Mouse (Mus musculus): Measurements from ENCODE around the gene Cdc42ep2. TPM values are rescaled to one million over a fixed set of nuclear protein-coding genes. Genes with fewer than 3 reads are reported as not detected.
"Not testable (repeated sequence)": the region's sequence is repeated elsewhere in the genome, so short reads cannot be mapped to it uniquely, and the experiment has no call there.

Cdc42ep2 gene
- polyA plus RNA-seq, 1 experiment from 2014 or later, result 20.4 TPM

DNA sequence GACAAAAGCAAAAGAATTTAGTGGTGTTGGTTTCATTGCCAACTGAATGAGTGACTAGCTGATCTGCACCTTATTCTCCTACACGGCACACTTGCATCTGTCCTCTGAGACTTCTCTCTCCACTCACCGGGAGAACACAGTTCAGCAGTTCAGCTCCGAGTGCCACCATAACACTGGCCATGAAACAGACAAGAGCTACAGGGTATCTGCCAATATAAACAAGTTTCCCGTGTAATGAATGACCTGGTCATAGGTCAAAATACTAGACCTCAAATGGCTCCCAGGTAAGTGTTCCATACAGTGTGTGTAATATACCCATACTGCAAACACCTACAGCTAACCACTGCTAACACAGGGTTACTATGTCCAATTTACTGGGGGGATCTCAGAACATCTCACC, 35.4 kb downstream of the Cdc42ep2 start:
- Histone ChIP-seq H3K9ac (ENCODE audit: low read depth, low read length) (no peak overlapping the region), H3K4me1 (ENCODE audit: control insufficient read depth, insufficient read depth, low read length) (peaks cover 20% of the 10 kb centered on the region), H3K4me2 (ENCODE audit: low read length) (no peak overlapping the region), H3K27me3 (ENCODE audit: control insufficient read depth, insufficient read depth, low read depth, low read length) (no peaks in the 10 kb centered on the region), H3K9me3 (replicated peaks; ENCODE audit: control insufficient read depth, low read length, poor library complexity, severe bottlenecking) (no peaks in the 10 kb centered on the region), H3K36me3 (ENCODE audit: control insufficient read depth, insufficient read depth, low read length) (peaks cover 7% of the 10 kb centered on the region; the same call in 1 of the 2 replicates), H3K27ac (ENCODE audit: low read length) (no peak overlapping the region), H3K4me3 (ENCODE audit: low read depth, low read length) (no peak overlapping the region)
- no peak for ATAC-seq
- 73% methylated on average over 4 of the region's 4 CpGs for WGBS

DNA sequence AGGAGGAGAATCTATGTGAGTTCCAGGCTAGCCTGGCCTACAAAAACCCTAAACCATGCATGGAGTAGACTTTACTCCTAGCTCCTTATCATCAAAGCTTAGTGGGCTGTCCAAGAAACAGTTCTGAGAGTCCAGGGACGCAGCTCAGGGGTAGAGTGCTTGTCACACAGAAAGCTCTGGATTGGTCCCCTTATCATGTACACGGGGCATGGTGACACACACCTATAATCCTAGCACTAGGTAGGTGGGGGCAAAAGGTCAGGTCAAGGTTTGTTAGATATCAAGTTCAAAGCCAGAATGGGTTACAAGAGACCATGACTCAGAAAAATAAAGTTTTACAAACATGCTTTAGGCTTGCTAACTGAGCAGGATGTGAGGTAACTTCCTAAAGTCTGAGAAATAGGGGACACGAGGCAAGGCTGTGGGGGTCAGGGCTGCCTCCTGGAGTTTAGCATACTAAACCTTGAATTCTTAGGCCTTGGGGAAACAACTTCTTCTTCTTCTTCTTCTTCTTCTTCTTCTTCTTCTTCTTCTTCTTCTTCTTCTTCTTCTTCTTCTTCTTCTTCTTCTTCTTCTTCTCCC, 37.3 kb downstream of the Cdc42ep2 start:
- no peaks in the 10 kb centered on the region for H3K9me3 ChIP-seq (replicated peaks; ENCODE audit: control insufficient read depth, low read length, poor library complexity, severe bottlenecking)
- H3K27me3 ChIP-seq (ENCODE audit: control insufficient read depth, insufficient read depth, low read depth, low read length), result no peaks in the 10 kb centered on the region
- WGBS, result 87% methylated on average over 3 of the region's 3 CpGs
- H3K4me1 ChIP-seq (ENCODE audit: control insufficient read depth, insufficient read depth, low read length), result peaks cover 10% of the 10 kb centered on the region
- peaks cover 7% of the 10 kb centered on the region; the same call in 1 of the 2 replicates for H3K36me3 ChIP-seq (ENCODE audit: control insufficient read depth, insufficient read depth, low read length)
- H3K4me3 ChIP-seq (ENCODE audit: low read depth, low read length), result no peak overlapping the region
- ATAC-seq, result no peak
- no peak overlapping the region for H3K9ac ChIP-seq (ENCODE audit: low read depth, low read length)
- no peak overlapping the region for H3K4me2 ChIP-seq (ENCODE audit: low read length)
- no peak overlapping the region for H3K27ac ChIP-seq (ENCODE audit: low read length)

DNA sequence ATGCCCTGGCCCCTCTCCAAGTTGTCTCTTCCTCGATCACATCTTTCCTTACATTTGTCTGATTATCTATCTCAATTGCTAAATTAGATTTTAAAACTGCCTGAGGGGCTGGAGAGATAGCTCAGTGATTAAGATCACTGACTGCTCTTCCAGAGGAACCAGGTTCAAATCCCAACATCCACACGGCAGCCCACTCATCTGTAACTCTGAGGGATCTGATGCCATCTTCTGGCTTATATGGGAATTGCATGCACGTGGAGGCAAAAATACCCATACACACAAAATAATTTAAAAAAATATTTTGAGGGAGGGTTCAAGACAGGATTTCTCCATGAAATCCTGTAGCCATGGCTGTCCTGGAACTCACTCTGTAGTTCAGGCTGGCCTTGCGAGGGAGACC, 38.8 kb downstream of the Cdc42ep2 start:
- H3K27ac ChIP-seq (ENCODE audit: low read length), result no peak overlapping the region
- peaks cover 2% of the 10 kb centered on the region; the same call in 1 of the 2 replicates for H3K4me1 ChIP-seq (ENCODE audit: control insufficient read depth, insufficient read depth, low read length)
- H3K9me3 ChIP-seq (replicated peaks; ENCODE audit: control insufficient read depth, low read length, poor library complexity, severe bottlenecking), result no peaks in the 10 kb centered on the region
- no peak for ATAC-seq
- no peaks in the 10 kb centered on the region for H3K27me3 ChIP-seq (ENCODE audit: control insufficient read depth, insufficient read depth, low read depth, low read length)
- H3K36me3 ChIP-seq (ENCODE audit: control insufficient read depth, insufficient read depth, low read length), result no peaks in the 10 kb centered on the region
- no peak overlapping the region for H3K4me3 ChIP-seq (ENCODE audit: low read depth, low read length)
- no peak overlapping the region for H3K4me2 ChIP-seq (ENCODE audit: low read length)
- no peak overlapping the region for H3K9ac ChIP-seq (ENCODE audit: low read depth, low read length)
- 57% methylated on average over 4 of the region's 4 CpGs for WGBS

DNA sequence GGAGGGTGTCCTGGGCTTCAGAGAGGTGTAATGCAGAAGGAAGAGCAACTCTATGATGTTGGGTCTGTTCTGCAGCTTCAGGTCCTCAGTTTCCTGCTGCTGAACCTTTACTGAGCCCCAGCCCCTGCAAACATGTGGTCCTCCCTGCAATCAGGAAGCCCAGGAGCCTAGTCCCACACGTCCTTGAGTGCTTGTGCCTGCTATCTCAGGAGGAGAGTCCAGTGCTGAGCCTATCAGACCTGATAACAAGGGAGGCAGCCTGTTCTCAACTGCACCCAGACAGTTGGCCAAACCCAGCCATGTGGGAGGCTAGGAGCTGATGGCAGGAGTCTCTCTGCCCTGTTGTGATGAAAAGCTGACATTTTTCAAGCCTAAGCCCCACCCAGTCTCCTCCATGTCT, 40.7 kb downstream of the Cdc42ep2 start:
- ATAC-seq, result no peak
- no peaks in the 10 kb centered on the region for H3K4me1 ChIP-seq (ENCODE audit: control insufficient read depth, insufficient read depth, low read length)
- H3K27me3 ChIP-seq (ENCODE audit: control insufficient read depth, insufficient read depth, low read depth, low read length), result no peaks in the 10 kb centered on the region
- H3K4me2 ChIP-seq (ENCODE audit: low read length), result no peak overlapping the region
- H3K36me3 ChIP-seq (ENCODE audit: control insufficient read depth, insufficient read depth, low read length), result no peaks in the 10 kb centered on the region
- no peaks in the 10 kb centered on the region for H3K9me3 ChIP-seq (replicated peaks; ENCODE audit: control insufficient read depth, low read length, poor library complexity, severe bottlenecking)
- WGBS, result 79% methylated on average over 1 of the region's 1 CpGs
- no peak overlapping the region for H3K4me3 ChIP-seq (ENCODE audit: low read depth, low read length)
- no peak overlapping the region for H3K9ac ChIP-seq (ENCODE audit: low read depth, low read length)
- H3K27ac ChIP-seq (ENCODE audit: low read length), result no peak overlapping the region

DNA sequence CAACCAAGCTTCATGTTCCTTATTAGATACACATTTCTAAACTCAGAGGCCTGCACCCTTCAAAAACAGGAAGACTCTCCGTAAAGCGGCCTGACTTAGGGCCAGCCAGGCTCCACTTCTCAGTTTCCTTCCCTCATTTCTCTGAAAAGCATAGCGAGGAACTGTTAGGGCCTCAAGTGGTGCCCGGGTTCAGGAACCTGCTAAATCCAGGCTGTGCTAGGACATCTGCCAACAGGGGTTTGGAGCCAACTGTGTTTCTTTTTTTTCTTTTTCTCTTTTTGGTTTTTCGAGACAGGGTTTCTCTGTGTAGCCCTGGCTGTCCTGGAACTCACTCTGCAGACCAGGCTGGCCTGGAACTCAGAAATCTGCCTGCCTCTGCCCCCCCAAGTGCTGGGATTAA, 42.5 kb downstream of the Cdc42ep2 start:
- H3K27me3 ChIP-seq (ENCODE audit: control insufficient read depth, insufficient read depth, low read depth, low read length); H3K9me3 ChIP-seq (replicated peaks; ENCODE audit: control insufficient read depth, low read length, poor library complexity, severe bottlenecking); H3K9ac ChIP-seq (ENCODE audit: low read depth, low read length); ATAC-seq; H3K4me2 ChIP-seq (ENCODE audit: low read length); H3K4me1 ChIP-seq (ENCODE audit: control insufficient read depth, insufficient read depth, low read length); H3K4me3 ChIP-seq (ENCODE audit: low read depth, low read length); H3K36me3 ChIP-seq (ENCODE audit: control insufficient read depth, insufficient read depth, low read length); H3K27ac ChIP-seq (ENCODE audit: low read length): not testable (repeated sequence)
- 83% methylated on average over 5 of the region's 5 CpGs for WGBS

DNA sequence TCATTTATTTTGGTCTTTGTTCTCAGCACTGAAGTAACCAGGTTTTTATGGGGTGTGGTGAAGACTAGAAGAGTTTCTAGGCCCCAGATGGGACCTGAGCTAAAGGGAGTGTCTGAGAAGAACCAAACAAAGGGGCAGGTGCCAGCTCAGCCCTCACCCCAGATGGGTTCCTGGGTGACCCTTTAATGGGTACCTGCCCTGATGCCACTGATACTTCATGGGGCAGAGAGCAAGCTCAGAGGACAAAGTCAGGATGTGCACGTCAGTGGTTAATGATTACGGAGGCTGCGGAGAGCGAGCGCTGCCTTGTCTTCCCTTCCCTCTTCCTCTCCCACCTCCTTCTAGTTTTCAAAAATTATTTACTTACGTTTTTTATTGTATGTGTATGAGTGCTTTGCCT, 43.5 kb downstream of the Cdc42ep2 start:
- Histone ChIP-seq H3K4me2 (ENCODE audit: low read length) (no peak overlapping the region), H3K9me3 (replicated peaks; ENCODE audit: control insufficient read depth, low read length, poor library complexity, severe bottlenecking) (no peaks in the 10 kb centered on the region), H3K27ac (ENCODE audit: low read length) (no peak overlapping the region), H3K27me3 (ENCODE audit: control insufficient read depth, insufficient read depth, low read depth, low read length) (no peaks in the 10 kb centered on the region), H3K36me3 (ENCODE audit: control insufficient read depth, insufficient read depth, low read length) (no peaks in the 10 kb centered on the region), H3K4me3 (ENCODE audit: low read depth, low read length) (no peak overlapping the region), H3K4me1 (ENCODE audit: control insufficient read depth, insufficient read depth, low read length) (no peaks in the 10 kb centered on the region), H3K9ac (ENCODE audit: low read depth, low read length) (no peak overlapping the region)
- WGBS, result 96% methylated on average over 6 of the region's 6 CpGs
- ATAC-seq, result no peak

DNA sequence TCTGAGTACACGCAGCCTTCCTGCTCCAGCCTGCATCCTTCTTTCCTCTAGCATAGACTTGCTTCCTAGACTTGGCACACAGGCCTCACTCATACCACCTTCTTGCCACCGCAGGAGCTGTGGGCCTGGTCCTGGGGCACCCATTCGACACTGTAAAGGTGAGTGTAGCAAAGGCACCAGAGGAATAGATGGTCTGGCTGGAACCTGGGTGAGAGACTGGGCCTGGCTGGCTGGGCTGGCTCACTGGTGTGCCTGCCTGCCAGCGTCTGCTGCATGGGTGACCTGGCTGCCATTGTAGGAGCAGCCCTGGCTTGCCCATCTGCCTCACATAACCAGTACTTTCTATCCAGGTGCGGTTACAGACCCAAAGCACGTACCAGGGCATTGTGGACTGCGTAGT, 44.9 kb downstream of the Cdc42ep2 start:
- no peak overlapping the region for H3K4me2 ChIP-seq (ENCODE audit: low read length)
- no peak overlapping the region for H3K9ac ChIP-seq (ENCODE audit: low read depth, low read length)
- WGBS, result 95% methylated on average over 7 of the region's 7 CpGs

DNA sequence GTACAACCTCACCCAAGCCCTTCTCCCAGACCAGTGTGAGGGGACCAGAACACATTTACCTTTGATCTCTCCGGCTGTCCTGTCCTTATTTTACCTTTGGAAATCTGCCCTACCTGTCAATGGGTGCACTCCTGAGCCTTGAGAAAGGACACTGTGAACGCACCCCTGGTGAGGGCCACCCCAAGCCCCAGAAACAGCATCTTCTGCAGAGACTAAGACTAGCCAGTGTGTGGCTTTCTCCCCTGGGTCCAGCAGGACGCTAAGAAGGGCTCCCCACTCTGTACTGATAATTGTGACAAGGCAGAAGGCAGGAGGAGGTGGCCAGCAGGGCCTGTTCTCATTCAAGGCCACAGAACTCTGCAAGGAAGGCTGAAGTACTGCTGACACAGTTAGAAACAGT, 45.7 kb downstream of the Cdc42ep2 start:
- no peak overlapping the region for H3K9ac ChIP-seq (ENCODE audit: low read depth, low read length)
- 72% methylated on average over 3 of the region's 3 CpGs for WGBS
- H3K27me3 ChIP-seq (ENCODE audit: control insufficient read depth, insufficient read depth, low read depth, low read length), result no peaks in the 10 kb centered on the region
- no peak for ATAC-seq
- H3K27ac ChIP-seq (ENCODE audit: low read length), result no peak overlapping the region
- H3K4me2 ChIP-seq (ENCODE audit: low read length), result no peak overlapping the region
- H3K4me1 ChIP-seq (ENCODE audit: control insufficient read depth, insufficient read depth, low read length), result peaks cover 9% of the 10 kb centered on the region
- no peaks in the 10 kb centered on the region for H3K36me3 ChIP-seq (ENCODE audit: control insufficient read depth, insufficient read depth, low read length)
- H3K9me3 ChIP-seq (replicated peaks; ENCODE audit: control insufficient read depth, low read length, poor library complexity, severe bottlenecking), result no peaks in the 10 kb centered on the region
- H3K4me3 ChIP-seq (ENCODE audit: low read depth, low read length), result no peak overlapping the region

More for the DNA sequence above, 44.9 kb downstream of the Cdc42ep2 start:
- no peak for ATAC-seq
- Histone ChIP-seq H3K4me1 (ENCODE audit: control insufficient read depth, insufficient read depth, low read length) (peaks cover 3% of the 10 kb centered on the region; the same call in 1 of the 2 replicates), H3K27ac (ENCODE audit: low read length) (no peak overlapping the region), H3K36me3 (ENCODE audit: control insufficient read depth, insufficient read depth, low read length) (no peaks in the 10 kb centered on the region), H3K27me3 (ENCODE audit: control insufficient read depth, insufficient read depth, low read depth, low read length) (no peaks in the 10 kb centered on the region), H3K9me3 (replicated peaks; ENCODE audit: control insufficient read depth, low read length, poor library complexity, severe bottlenecking) (no peaks in the 10 kb centered on the region), H3K4me3 (ENCODE audit: low read depth, low read length) (no peak overlapping the region)

DNA sequence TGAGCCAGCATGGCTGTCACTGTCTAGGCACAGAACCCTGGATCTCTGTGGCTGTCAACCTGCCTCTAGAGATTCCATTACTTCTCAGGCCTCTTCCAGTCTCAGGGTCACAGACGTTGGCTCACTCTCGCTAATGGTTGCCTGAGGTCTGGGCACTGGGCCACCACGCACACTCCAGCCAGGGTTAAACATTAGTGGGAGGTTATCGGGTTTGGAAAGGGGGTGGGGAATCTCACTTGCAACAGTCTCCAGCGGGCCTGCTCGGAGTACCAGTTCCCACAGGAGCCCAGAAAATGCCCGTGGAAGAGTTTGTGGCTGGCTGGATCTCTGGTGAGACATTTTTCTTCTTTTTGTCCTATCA, 46.3 kb downstream of the Cdc42ep2 start:
- H3K27ac ChIP-seq (ENCODE audit: low read length), result no peak overlapping the region
- H3K4me1 ChIP-seq (ENCODE audit: control insufficient read depth, insufficient read depth, low read length), result peaks cover 12% of the 10 kb centered on the region
- no peaks in the 10 kb centered on the region for H3K27me3 ChIP-seq (ENCODE audit: control insufficient read depth, insufficient read depth, low read depth, low read length)
- no peak overlapping the region for H3K9ac ChIP-seq (ENCODE audit: low read depth, low read length)
- no peak overlapping the region for H3K4me2 ChIP-seq (ENCODE audit: low read length)
- no peaks in the 10 kb centered on the region for H3K9me3 ChIP-seq (replicated peaks; ENCODE audit: control insufficient read depth, low read length, poor library complexity, severe bottlenecking)
- no peak for ATAC-seq
- 76% methylated on average over 7 of the region's 7 CpGs for WGBS
- H3K4me3 ChIP-seq (ENCODE audit: low read depth, low read length), result no peak overlapping the region
- H3K36me3 ChIP-seq (ENCODE audit: control insufficient read depth, insufficient read depth, low read length), result no peaks in the 10 kb centered on the region

Measured in midbrain, embryonic 16.5 days (tissue).